ENCODE assay signal across 9 mouse cellular contexts in genomic region chr7:143783378-143783995, GRCm38 (mm10). TPM values are rescaled to one million over a fixed set of nuclear protein-coding genes. Genes with fewer than 3 reads are reported as not detected.
DNase-seq lines count a peak whose midpoint lies in the region; ATAC-seq lines count a peak whose summit lies in the region.
"Had no signal": no experiment of that assay in that cellular context is flagged by ENCODE, and none has a peak within 500 bp of the region (broad histone marks: within the 10 kb centered on the region; RNA-seq: fewer than 3 reads in every experiment).

No protein-coding gene starts in this region.

- no peaks in the 10 kb centered on the region for H3K9me3 ChIP-seq in megakaryocyte, embryonic 14.5 days

- H3K27me3 ChIP-seq in megakaryocyte, embryonic 14.5 days (replicated peaks), result peaks cover 76% of the 10 kb centered on the region

- intact Hi-C loops in left cerebral cortex, postnatal 14 days (cut with DNase I), result no loop called here

- peaks cover 38% of the 10 kb centered on the region for H3K4me1 ChIP-seq in megakaryocyte, embryonic 14.5 days

- H3K4me3 ChIP-seq in megakaryocyte, embryonic 14.5 days (replicated peaks), result peak overlapping the region; percentile 91

- ATAC-seq in megakaryocyte, adult 5-6 weeks (ENCODE audit: poor library complexity, severe bottlenecking), result no peak
- 0 out of 2 replicates have a peak, but pooled peaks have one; percentile 36 for ATAC-seq in erythroid progenitor cell, adult 5-6 weeks (replicated peaks; ENCODE audit: low FRiP score, poor library complexity, severe bottlenecking)

- H3K36me3 ChIP-seq in megakaryocyte, embryonic 14.5 days (replicated peaks; ENCODE audit: low read length), result no peaks in the 10 kb centered on the region

- 17% methylated on average over 6 of the region's 6 CpGs for WGBS in large intestine, adult 2 months

- DNase-seq in large intestine, adult 2 months (ENCODE audit: low read depth, low spot score), result peak; percentile 16
- DNase-seq in neural tube, embryonic 10.5 days (ENCODE audit: extremely low spot score, low spot score), result peak; percentile 18
- DNase-seq in urinary bladder, postnatal 36 days (ENCODE audit: low spot score in 2 of 2), result no peak
- DNase-seq in left cerebral cortex, postnatal 14 days (ENCODE audit: low spot score in 2 of 2), result no peak
- DNase-seq in cerebellum, adult 18-20 months, result no peak

RNA-seq across cellular contexts. Expression of gene Mrgpre, which starts 0.8 kb away (rescaled TPM):
- 0.46 TPM in 1 of 2 replicates, not detected in the other for polyA plus RNA-seq in megakaryocyte, embryonic 14.5 days (2012; ENCODE audit: insufficient read depth, low replicate concordance)
- total RNA-seq in megakaryocyte, adult 5-6 weeks (2015), result 0.05 TPM in 1 of 2 replicates, not detected in the other
- not detected in 2 replicates for total RNA-seq in megakaryocyte, adult 5-6 weeks (2017)
- 0.36 TPM in 1 of 2 replicates, not detected in the other for total RNA-seq in erythroid progenitor cell, adult 5-6 weeks (2015; ENCODE audit: low replicate concordance)
- total RNA-seq in erythroid progenitor cell, adult 5-6 weeks (2017; ENCODE audit: low replicate concordance), result 0.38 TPM in 1 of 2 replicates, not detected in the other
- polyA plus RNA-seq in large intestine, adult 2 months (2012; rRNA removed), result 1.8 and 2.4 TPM in 2 replicates
- 1 to 10 TPM; 7.4 to 8.7 TPM for total RNA-seq in left cerebral cortex, postnatal 14 days (2021)

RNA-seq across cellular contexts. Expression of gene Mrgprg, which starts 16.7 kb away (rescaled TPM):
- not detected in 2 replicates for polyA plus RNA-seq in megakaryocyte, embryonic 14.5 days (2012; ENCODE audit: insufficient read depth, low replicate concordance)
- not detected in 2 replicates for total RNA-seq in megakaryocyte, adult 5-6 weeks (2015)
- not detected in 2 replicates for total RNA-seq in megakaryocyte, adult 5-6 weeks (2017)
- not detected in 2 replicates for total RNA-seq in erythroid progenitor cell, adult 5-6 weeks (2015; ENCODE audit: low replicate concordance)
- total RNA-seq in erythroid progenitor cell, adult 5-6 weeks (2017; ENCODE audit: low replicate concordance), result not detected in 2 replicates
- polyA plus RNA-seq in large intestine, adult 2 months (2012; rRNA removed), result not detected in 2 replicates
- not detected for total RNA-seq in left cerebral cortex, postnatal 14 days (2021)
- total RNA-seq: neutrophil, adult 5-6 weeks had no signal

RNA-seq across cellular contexts. Expression of gene Osbpl5, which starts 26.7 kb away (rescaled TPM):
- 1.2 TPM in 1 of 2 replicates, not detected in the other for polyA plus RNA-seq in megakaryocyte, embryonic 14.5 days (2012; ENCODE audit: insufficient read depth, low replicate concordance)
- 1.5 and 3.5 TPM in 2 replicates for total RNA-seq in megakaryocyte, adult 5-6 weeks (2015)
- total RNA-seq in megakaryocyte, adult 5-6 weeks (2017), result 1.5 and 8.3 TPM in 2 replicates
- total RNA-seq in erythroid progenitor cell, adult 5-6 weeks (2015; ENCODE audit: low replicate concordance), result 2.1 TPM in 1 of 2 replicates, not detected in the other
- 0.68 and 2.1 TPM in 2 replicates for total RNA-seq in erythroid progenitor cell, adult 5-6 weeks (2017; ENCODE audit: low replicate concordance)
- 30.8 and 31.3 TPM in 2 replicates for polyA plus RNA-seq in large intestine, adult 2 months (2012; rRNA removed)
- total RNA-seq in left cerebral cortex, postnatal 14 days (2021), result 10 to 100 TPM; 33.7 to 35.6 TPM

RNA-seq across cellular contexts. Expression of gene Nadsyn1, which starts 39.2 kb away (rescaled TPM):
- 1.4 TPM in 1 of 2 replicates, not detected in the other for polyA plus RNA-seq in megakaryocyte, embryonic 14.5 days (2012; ENCODE audit: insufficient read depth, low replicate concordance)
- 3.9 and 4.4 TPM in 2 replicates for total RNA-seq in megakaryocyte, adult 5-6 weeks (2015)
- total RNA-seq in megakaryocyte, adult 5-6 weeks (2017), result 7.5 and 11.7 TPM in 2 replicates
- total RNA-seq in erythroid progenitor cell, adult 5-6 weeks (2015; ENCODE audit: low replicate concordance), result 1.8 TPM in 1 of 2 replicates, not detected in the other
- 6.6 and 11.2 TPM in 2 replicates for total RNA-seq in erythroid progenitor cell, adult 5-6 weeks (2017; ENCODE audit: low replicate concordance)
- polyA plus RNA-seq in large intestine, adult 2 months (2012; rRNA removed), result 44.2 and 65.4 TPM in 2 replicates
- total RNA-seq in left cerebral cortex, postnatal 14 days (2021), result 1 to 10 TPM; 5.4 to 5.6 TPM

RNA-seq across cellular contexts. Expression of gene Dhcr7, which starts 39.5 kb away (rescaled TPM):
- 12.3 and 14.5 TPM in 2 replicates for polyA plus RNA-seq in megakaryocyte, embryonic 14.5 days (2012; ENCODE audit: insufficient read depth, low replicate concordance)
- total RNA-seq in megakaryocyte, adult 5-6 weeks (2015), result 11.4 and 13.1 TPM in 2 replicates
- 3.0 and 6.1 TPM in 2 replicates for total RNA-seq in megakaryocyte, adult 5-6 weeks (2017)
- total RNA-seq in erythroid progenitor cell, adult 5-6 weeks (2015; ENCODE audit: low replicate concordance), result 7.9 and 12.2 TPM in 2 replicates
- 1.0 and 1.8 TPM in 2 replicates for total RNA-seq in erythroid progenitor cell, adult 5-6 weeks (2017; ENCODE audit: low replicate concordance)
- polyA plus RNA-seq in large intestine, adult 2 months (2012; rRNA removed), result 105 and 202 TPM in 2 replicates
- 10 to 100 TPM; 56.2 to 59.3 TPM for total RNA-seq in left cerebral cortex, postnatal 14 days (2021)

Comparison
In these comparisons a context has a peak if more than half of its experiments do, and no peak if none do; other contexts are left out.
1. DNase-seq: peak in large intestine, adult 2 months (single experiment) and neural tube, embryonic 10.5 days (single experiment); none in urinary bladder, postnatal 36 days (0 of 2), left cerebral cortex, postnatal 14 days (0 of 2) and cerebellum, adult 18-20 months (0 of 2).
2. RNA of gene Mrgpre, which starts 0.8 kb away (total RNA-seq): 7.4 to 8.7 TPM in left cerebral cortex, postnatal 14 days; 0.36 to 0.38 TPM in erythroid progenitor cell, adult 5-6 weeks and 0.05 TPM in megakaryocyte, adult 5-6 weeks; every median in the first group is over 4 times any median in the second.